Mouse (Mus musculus) CH12.LX (cell line): ENCODE measurements at regions not wholly inside any gene's neighbourhood (a gene's known extent, or its start where the extent isn't known, plus 50 kb on each side); places are given as distances from the start of the nearest gene placed in this dataset.

Source experiments
- DNase-seq: peaks from one replicate; pipeline ENCODE4 v3.0.0-alpha.2; 2013; ENCODE audit errors: extremely low read depth
- H3K27ac ChIP-seq: 2 replicates; pipeline ENCODE4 v1.5.1; 2012; ENCODE audit warnings: low read depth, mild to moderate bottlenecking, control low read depth, moderate library complexity; ENCODE audit not compliant: insufficient read depth
- H3K27me3 ChIP-seq: replicated peaks from 2 replicates; pipeline ENCODE3; 2012; ENCODE audit warnings: inconsistent platforms
- H3K36me3 ChIP-seq, 2 experiments: replicated peaks in 1 of 2; 2 replicates each; pipeline versions ENCODE3 to v1.6.1; 2012; ENCODE audit warnings: inconsistent platforms in 1 of 2, low read length in 1 of 2, mild to moderate bottlenecking in 1 of 2, mixed read lengths in 1 of 2, moderate library complexity in 1 of 2; ENCODE audit not compliant: control insufficient read depth in 1 of 2, insufficient read depth in 1 of 2
- H3K4me1 ChIP-seq, 2 experiments: 2 replicates each; pipeline ENCODE4 v1.6.1; 2012; ENCODE audit warnings: inconsistent platforms in 1 of 2, moderate library complexity in 1 of 2; ENCODE audit not compliant: insufficient read depth in 2 of 2, control insufficient read depth in 1 of 2
- H3K4me2 ChIP-seq: 2 replicates; pipeline ENCODE4 v1.6.1; 2012; ENCODE audit warnings: low read depth, mild to moderate bottlenecking, control low read depth; ENCODE audit not compliant: poor library complexity, insufficient read depth, severe bottlenecking
- H3K4me3 ChIP-seq, 3 experiments: fragments of 150-350 bp in 1 of 3; sonication (generic) in 1 of 3; replicated peaks in 1 of 3; 2 replicates each; pipeline versions ENCODE3 to v1.5.1; 2011 to 2012; ENCODE audit warnings: low read depth in 2 of 3, low read length in 2 of 3, mild to moderate bottlenecking in 2 of 3, moderate library complexity in 2 of 3, control low read depth in 1 of 3, improper control_type of control experiment in 1 of 3, inconsistent platforms in 1 of 3, mixed read lengths in 1 of 3; ENCODE audit not compliant: poor library complexity in 1 of 3
- H3K79me2 ChIP-seq: replicated peaks from 2 replicates; pipeline ENCODE4 v1.6.1; 2012; ENCODE audit warnings: mild to moderate bottlenecking, moderate library complexity; ENCODE audit not compliant: control insufficient read depth, poor library complexity, insufficient read depth, severe bottlenecking; ENCODE audit errors: extremely low read depth
- H3K9ac ChIP-seq: 2 replicates; pipeline ENCODE4 v1.6.1; 2012; ENCODE audit warnings: low read depth, mild to moderate bottlenecking, control low read depth, moderate library complexity; ENCODE audit not compliant: insufficient read depth
- H3K9me3 ChIP-seq: replicated peaks from 2 replicates; pipeline ENCODE3; 2012; ENCODE audit warnings: low read length, inconsistent platforms, mixed read lengths
- BHLHE40 ChIP-seq: IDR thresholded peaks from 2 replicates; pipeline ENCODE4 v1.6.1; 2011; ENCODE audit warnings: mild to moderate bottlenecking, low read depth, low read length, improper control_type of control experiment
- CHD1 ChIP-seq: IDR thresholded peaks from 2 replicates; pipeline ENCODE4 v1.6.1; 2012; ENCODE audit warnings: low read depth, low read length, improper control_type of control experiment, inconsistent platforms
- CTCF ChIP-seq, 2 experiments: IDR thresholded peaks in 1 of 2; conservative IDR thresholded peaks in 1 of 2; 2 replicates each; pipeline ENCODE4 v1.5.1; 2011 to 2012; ENCODE audit warnings: low read depth in 2 of 2, low read length in 2 of 2, improper control_type of control experiment in 1 of 2, inconsistent platforms in 1 of 2, mild to moderate bottlenecking in 1 of 2, moderate library complexity in 1 of 2
- E2F4 ChIP-seq: IDR thresholded peaks from 2 replicates; pipeline ENCODE4 v1.6.1; 2011; ENCODE audit warnings: low read depth, low read length, improper control_type of control experiment; ENCODE audit not compliant: insufficient replicate concordance
- EP300 ChIP-seq: IDR thresholded peaks from 2 replicates; pipeline ENCODE4 v1.6.1; 2011; ENCODE audit warnings: low read length, improper control_type of control experiment
- GABPA ChIP-seq: IDR thresholded peaks from 2 replicates; pipeline ENCODE4 v1.6.1; 2012; ENCODE audit warnings: low read depth, low read length, improper control_type of control experiment, inconsistent platforms; ENCODE audit not compliant: insufficient replicate concordance
- IRF4 ChIP-seq: IDR thresholded peaks from 2 replicates; pipeline ENCODE4 v1.6.1; 2014; ENCODE audit warnings: low read depth, mild to moderate bottlenecking, inconsistent platforms, low read length, improper control_type of control experiment
- JUN ChIP-seq: IDR thresholded peaks from 2 replicates; pipeline ENCODE4 v1.6.1; 2011; ENCODE audit warnings: low read depth, mild to moderate bottlenecking, low read length, improper control_type of control experiment, moderate library complexity; ENCODE audit not compliant: insufficient read depth
- MAFK ChIP-seq: IDR thresholded peaks from 2 replicates; pipeline ENCODE4 v1.6.1; 2011; ENCODE audit warnings: low read length, improper control_type of control experiment; ENCODE audit not compliant: insufficient replicate concordance
- MAX ChIP-seq: IDR thresholded peaks from 2 replicates; pipeline ENCODE4 v1.6.1; 2011; ENCODE audit warnings: low read length, improper control_type of control experiment
- MAZ ChIP-seq: IDR thresholded peaks from 2 replicates; pipeline ENCODE4 v1.6.1; 2012; ENCODE audit warnings: low read depth, mild to moderate bottlenecking, inconsistent platforms, low read length, improper control_type of control experiment, moderate library complexity
- MXI1 ChIP-seq: IDR thresholded peaks from 2 replicates; pipeline ENCODE4 v1.6.1; 2011; ENCODE audit warnings: mild to moderate bottlenecking, low read depth, low read length, improper control_type of control experiment
- NRF1 ChIP-seq: IDR thresholded peaks from 2 replicates; pipeline ENCODE4 v1.6.1; 2014; ENCODE audit warnings: low read depth, mild to moderate bottlenecking, inconsistent platforms, low read length, improper control_type of control experiment, moderate library complexity
- PAX5 ChIP-seq: IDR thresholded peaks from 2 replicates; pipeline ENCODE4 v1.6.1; 2012; ENCODE audit warnings: low read length, inconsistent platforms, mixed read lengths
- RAD21 ChIP-seq: IDR thresholded peaks from 2 replicates; pipeline ENCODE4 v1.6.1; 2011; ENCODE audit warnings: low read depth, mild to moderate bottlenecking, low read length, improper control_type of control experiment, moderate library complexity
- RCOR1 ChIP-seq: conservative IDR thresholded peaks from 2 replicates; pipeline ENCODE4 v1.6.1; 2012; ENCODE audit warnings: low read depth, mild to moderate bottlenecking, inconsistent platforms, low read length, improper control_type of control experiment
- SIN3A ChIP-seq: IDR thresholded peaks from 2 replicates; pipeline ENCODE4 v1.6.1; 2012; ENCODE audit warnings: low read length, improper control_type of control experiment, inconsistent platforms
- SMC3 ChIP-seq: IDR thresholded peaks from 2 replicates; pipeline ENCODE4 v1.6.1; 2011; ENCODE audit warnings: low read depth, low read length, improper control_type of control experiment
- TCF12 ChIP-seq: IDR thresholded peaks from 2 replicates; pipeline ENCODE4 v1.6.1; 2014; ENCODE audit warnings: low read depth, mild to moderate bottlenecking, inconsistent platforms, low read length, improper control_type of control experiment
- UBTF ChIP-seq: IDR thresholded peaks from 2 replicates; pipeline ENCODE4 v1.6.1; 2012; ENCODE audit warnings: low read depth, mild to moderate bottlenecking, inconsistent platforms, low read length, improper control_type of control experiment, moderate library complexity
- ZKSCAN1 ChIP-seq: IDR thresholded peaks from 2 replicates; pipeline ENCODE4 v1.6.1; 2012; ENCODE audit warnings: low read depth, inconsistent platforms, low read length, improper control_type of control experiment, borderline replicate concordance
- ZMIZ1 ChIP-seq: IDR thresholded peaks from 2 replicates; pipeline ENCODE4 v1.6.1; 2012; ENCODE audit warnings: low read depth, mild to moderate bottlenecking, inconsistent platforms, low read length, improper control_type of control experiment
- ZNF384 ChIP-seq: IDR thresholded peaks from 2 replicates; pipeline ENCODE4 v1.6.1; 2012; ENCODE audit warnings: low read depth, low read length, improper control_type of control experiment, inconsistent platforms
- dilution Hi-C: fragments of 300-500 bp; cut with MboI; formaldehyde crosslinking; loops from 2 replicates; pipeline ENCODE4 v1.14.3; 2020; ENCODE audit warnings: low sequenced_read_pairs; ENCODE audit not compliant: extremely low pct_unique_long_range_greater_than_20kb, extremely low pct_ligation_motif_present
- in situ Hi-C: fragments of 300-500 bp; cut with MboI; formaldehyde crosslinking; loops from 3 replicates; pipeline ENCODE4 v1.14.3; 2019; ENCODE audit warnings: low sequenced_read_pairs, low pct_ligation_motif_present, low pct_unique_long_range_greater_than_20kb, mixed read lengths

DNA sequence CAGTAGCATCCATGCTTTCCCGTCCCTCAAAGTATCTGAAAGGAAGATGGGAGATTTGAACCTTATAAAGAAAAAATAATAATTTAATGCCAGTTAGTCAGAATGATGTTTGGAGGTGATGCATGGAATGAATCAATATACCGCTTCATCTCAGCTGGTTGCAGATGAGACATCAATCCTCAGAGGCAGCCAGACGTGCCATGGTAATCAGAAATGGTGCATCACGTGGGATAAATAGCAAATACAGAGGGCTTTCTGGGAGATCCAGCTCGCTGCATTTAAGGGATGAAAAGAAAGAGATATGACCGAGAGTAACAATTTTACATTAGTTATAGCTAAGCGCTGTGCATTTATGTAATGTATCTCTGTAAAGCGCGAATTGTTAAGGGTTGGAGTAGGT, 77.1 kb downstream of the Csl start:
- dilution Hi-C loops, result no loop called here
- TF ChIP-seq MAX (no peak), MAZ (no peak), E2F4 (no peak), SIN3A (no peak), PAX5 (no peak), CTCF (conservative IDR thresholded peaks at IDR 0.05 in 1 of 2, IDR thresholded peaks at IDR 0.05 in 1 of 2; ENCODE audit: low read depth in 2 of 2, low read length in 2 of 2) (no peak), BHLHE40 (no peak), EP300 (no peak), IRF4 (no peak)
- TF ChIP-seq, all 38 proteins: peak for 0
- Histone ChIP-seq H3K79me2 (no peaks in the 10 kb centered on the region), H3K4me3 (no peak overlapping the region), H3K27ac (no peak overlapping the region), H3K4me1 (no peaks in the 10 kb centered on the region), H3K4me2 (no peak overlapping the region), H3K27me3 (no peaks in the 10 kb centered on the region), H3K36me3 (no peaks in the 10 kb centered on the region), H3K9ac (no peak overlapping the region), H3K9me3 (peaks cover 16% of the 10 kb centered on the region)
- in situ Hi-C loops, result no loop called here
- DNase-seq, result no peak

DNA sequence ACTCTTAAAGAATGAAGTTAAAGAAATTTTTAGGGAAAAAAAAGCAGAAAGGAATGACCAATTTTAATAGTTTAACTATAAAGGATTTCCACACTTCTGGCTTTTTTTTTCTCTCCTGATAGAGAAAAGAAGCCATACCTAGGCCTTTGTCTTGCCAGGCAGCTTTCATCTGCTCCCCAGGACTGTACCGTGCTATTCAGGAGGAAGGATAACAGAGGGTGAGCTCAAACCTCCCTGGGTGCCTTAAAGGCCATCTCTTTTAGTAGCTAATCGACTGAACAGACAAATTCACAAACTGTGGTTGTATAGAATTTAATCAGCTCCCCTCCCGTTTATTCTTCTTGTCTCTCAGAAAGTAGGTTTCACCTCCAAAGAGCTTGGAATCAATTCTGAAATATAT, 76.1 kb downstream of the Csl start:
- no peaks in the 10 kb centered on the region for H3K79me2 ChIP-seq
- H3K27me3 ChIP-seq, result no peaks in the 10 kb centered on the region
- H3K27ac ChIP-seq, result no peak overlapping the region
- no peaks in the 10 kb centered on the region for H3K36me3 ChIP-seq
- H3K4me2 ChIP-seq, result no peak overlapping the region
- peaks cover 13% of the 10 kb centered on the region for H3K9me3 ChIP-seq
- H3K9ac ChIP-seq, result no peak overlapping the region
- TF ChIP-seq PAX5, result no peak
- dilution Hi-C loops (no loop called here), in situ Hi-C loops (no loop called here)
- H3K4me1 ChIP-seq, result no peaks in the 10 kb centered on the region
- H3K4me3 ChIP-seq, result no peak overlapping the region
- no peak for DNase-seq

DNA sequence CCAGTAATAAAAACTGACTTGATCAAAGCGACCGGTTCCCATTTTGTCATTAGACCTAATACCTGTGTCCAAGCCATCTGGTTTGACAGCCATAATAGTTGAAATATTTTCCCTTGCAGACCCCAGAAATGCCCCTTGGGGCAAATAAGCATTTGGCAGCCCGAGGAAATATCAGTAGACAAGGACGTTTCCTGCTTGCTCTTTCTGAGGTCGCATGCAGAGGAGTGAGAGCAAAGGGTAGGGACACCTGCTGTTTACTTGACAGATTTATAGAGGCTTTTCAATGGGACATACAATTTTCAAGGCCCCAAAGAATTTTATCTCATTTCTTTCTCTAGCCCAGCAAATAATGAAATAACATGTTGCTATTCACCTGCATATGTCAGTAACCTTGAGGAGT, 73.5 kb downstream of the Csl start:
- no peak overlapping the region for H3K27ac ChIP-seq
- H3K4me3 ChIP-seq, result no peak overlapping the region
- dilution Hi-C loops (no loop called here), in situ Hi-C loops (no loop called here)
- no peak overlapping the region for H3K9ac ChIP-seq
- no peak overlapping the region for H3K4me2 ChIP-seq
- H3K36me3 ChIP-seq, result no peaks in the 10 kb centered on the region
- TF ChIP-seq JUN (no peak), RAD21 (no peak), RCOR1 (no peak), GABPA (no peak), ZKSCAN1 (no peak), SMC3 (no peak), SIN3A (no peak), UBTF (no peak), MAX (no peak), ZNF384 (no peak), MAFK (no peak), TCF12 (no peak), CHD1 (no peak), NRF1 (no peak), EP300 (no peak), MXI1 (no peak), ZMIZ1 (no peak)
- H3K27me3 ChIP-seq, result no peaks in the 10 kb centered on the region
- no peaks in the 10 kb centered on the region for H3K4me1 ChIP-seq
- DNase-seq, result no peak
- peaks cover 22% of the 10 kb centered on the region for H3K9me3 ChIP-seq
- no peaks in the 10 kb centered on the region for H3K79me2 ChIP-seq
